Mouse (Mus musculus): ENCODE data around the gene Abcg3. TPM values are rescaled to one million over a fixed set of nuclear protein-coding genes. Genes with fewer than 3 reads are reported as not detected.

Gene Abcg3
- polyA plus RNA-seq (2015; fragmentation: Nextera tagmentation; extraction: Ambion mirVana): 1.7 and 3.9 TPM in 2 replicates

DNA sequence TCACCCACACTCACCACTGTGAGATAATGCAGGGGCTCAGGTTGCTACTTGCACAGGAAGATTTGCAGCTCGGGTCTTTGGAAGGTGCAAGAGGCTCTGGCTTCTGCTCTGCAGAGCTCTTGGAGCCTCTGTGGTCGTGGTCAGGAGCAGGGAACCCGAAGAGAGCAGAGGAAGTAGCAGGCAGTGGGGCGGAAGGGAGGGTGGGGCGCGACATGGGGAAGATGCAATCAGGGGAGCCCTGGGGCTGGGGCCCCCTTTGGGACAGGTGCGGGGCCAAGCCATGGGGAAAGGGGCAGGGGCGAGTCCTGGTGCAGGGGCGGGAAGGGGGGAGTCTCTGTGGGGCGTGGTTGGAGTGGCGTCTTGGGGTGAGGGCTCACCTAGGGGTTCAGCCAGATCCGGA lies at the start of gene Abcg3:
Gene Abcg3, minus strand, starts transcription at position 184 of the 400 bp plus-strand sequence.
- peak; percentile 53; the same call in 1 of the 2 replicates for ATAC-seq (replicated peaks; ENCODE audit: extremely low read depth, insufficient read depth, low FRiP score)
- no peaks in the 10 kb centered on the region for H3K9me3 ChIP-seq (replicated peaks; ENCODE audit: control insufficient read depth, low read length)
- H3K4me1 ChIP-seq (ENCODE audit: control insufficient read depth, insufficient read depth, low read length): no peaks in the 10 kb centered on the region
- H3K4me2 ChIP-seq (ENCODE audit: low read depth, low read length): peak within 1 kb of the TSS; percentile 59
- H3K27me3 ChIP-seq (ENCODE audit: control insufficient read depth, insufficient read depth, low read length): no peaks in the 10 kb centered on the region
- peak within 1 kb of the TSS; percentile 13; the same call in 1 of the 2 replicates for H3K27ac ChIP-seq (ENCODE audit: low read length)
- peak within 1 kb of the TSS; percentile 47 for H3K9ac ChIP-seq (ENCODE audit: low read length)
- H3K36me3 ChIP-seq (ENCODE audit: control insufficient read depth, insufficient read depth): no peaks in the 10 kb centered on the region
- WGBS: 18% methylated on average over 12 of the region's 12 CpGs
- peak within 1 kb of the TSS; percentile 37 for H3K4me3 ChIP-seq (ENCODE audit: low read length)

DNA sequence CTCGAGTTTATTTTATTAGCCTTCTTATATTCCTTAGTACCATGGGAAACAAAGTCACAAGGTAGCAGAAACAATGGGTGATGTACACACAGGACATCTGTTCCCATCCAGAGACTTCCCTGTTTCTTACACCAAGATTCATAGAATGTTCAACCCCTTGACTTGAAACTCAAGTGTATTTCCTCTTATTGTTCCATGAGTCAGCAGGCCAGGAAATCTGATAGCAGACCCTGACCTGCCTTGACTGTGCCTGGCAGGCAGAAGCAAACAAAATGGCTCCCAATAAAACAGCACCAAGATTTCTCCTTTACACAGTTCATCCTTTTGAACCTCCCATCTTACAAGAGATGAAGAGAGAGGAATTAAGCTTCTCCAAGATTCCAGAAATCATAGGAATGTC lies 30.0 kb upstream of the Abcg3 start:
- WGBS: 66% methylated on average over 1 of the region's 1 CpGs
- H3K4me3 ChIP-seq (ENCODE audit: low read length): no peak overlapping the region
- no peak overlapping the region for H3K4me2 ChIP-seq (ENCODE audit: low read depth, low read length)
- H3K9me3 ChIP-seq (replicated peaks; ENCODE audit: control insufficient read depth, low read length): peaks cover 5% of the 10 kb centered on the region; the same call in 1 of the 2 replicates
- H3K9ac ChIP-seq (ENCODE audit: low read length): no peak overlapping the region
- no peak overlapping the region for H3K27ac ChIP-seq (ENCODE audit: low read length)
- H3K27me3 ChIP-seq (ENCODE audit: control insufficient read depth, insufficient read depth, low read length): no peaks in the 10 kb centered on the region
- H3K4me1 ChIP-seq (ENCODE audit: control insufficient read depth, insufficient read depth, low read length): no peaks in the 10 kb centered on the region
- no peak for ATAC-seq (replicated peaks; ENCODE audit: extremely low read depth, insufficient read depth, low FRiP score)
- H3K36me3 ChIP-seq (ENCODE audit: control insufficient read depth, insufficient read depth): no peaks in the 10 kb centered on the region

DNA sequence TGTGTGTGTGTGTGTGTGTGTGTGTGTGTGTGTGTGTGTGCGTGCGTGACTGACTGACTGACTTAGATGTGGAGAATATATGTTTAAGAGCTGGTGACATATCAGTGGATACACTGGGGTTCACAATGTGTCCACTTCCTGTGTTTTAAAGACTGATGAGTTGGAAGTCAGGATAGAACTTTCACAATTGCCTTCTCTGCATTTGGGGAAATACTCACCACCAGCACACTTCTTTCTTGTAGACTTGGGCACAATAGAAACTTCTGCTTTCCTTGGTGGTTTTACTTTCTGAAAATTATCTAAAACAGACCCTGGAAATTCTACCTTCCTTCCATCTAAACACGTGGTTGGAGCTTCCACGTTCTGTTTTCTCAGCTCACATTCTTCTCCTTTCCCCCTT lies 29.1 kb upstream of the Abcg3 start:
- Histone ChIP-seq H3K4me2 (ENCODE audit: low read depth, low read length) (no peak overlapping the region), H3K9ac (ENCODE audit: low read length) (no peak overlapping the region), H3K9me3 (replicated peaks; ENCODE audit: control insufficient read depth, low read length) (peaks cover 5% of the 10 kb centered on the region; the same call in 1 of the 2 replicates), H3K27me3 (ENCODE audit: control insufficient read depth, insufficient read depth, low read length) (no peaks in the 10 kb centered on the region), H3K36me3 (ENCODE audit: control insufficient read depth, insufficient read depth) (no peaks in the 10 kb centered on the region), H3K27ac (ENCODE audit: low read length) (no peak overlapping the region), H3K4me1 (ENCODE audit: control insufficient read depth, insufficient read depth, low read length) (no peaks in the 10 kb centered on the region), H3K4me3 (ENCODE audit: low read length) (no peak overlapping the region)
- WGBS: 74% methylated on average over 4 of the region's 4 CpGs
- ATAC-seq (replicated peaks; ENCODE audit: extremely low read depth, insufficient read depth, low FRiP score): no peak

DNA sequence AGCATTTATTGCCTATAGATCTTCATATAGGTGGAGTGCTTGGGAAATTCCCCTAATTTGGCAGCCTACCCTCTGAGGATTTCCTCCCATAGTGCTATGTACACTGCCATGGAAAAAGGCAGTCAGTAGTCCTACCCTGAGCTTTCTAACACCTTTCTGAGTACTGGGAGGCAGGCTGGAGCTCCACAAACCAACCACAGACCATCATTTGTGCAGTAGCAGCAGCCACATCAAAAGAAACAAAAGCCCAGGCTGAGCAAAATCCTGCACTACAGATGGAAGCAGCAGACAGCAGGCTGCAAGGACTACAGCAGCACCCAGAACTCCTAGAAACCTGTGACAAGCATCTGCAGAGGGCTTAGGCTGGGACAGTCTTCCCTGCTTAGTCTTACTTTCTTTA lies 27.9 kb upstream of the Abcg3 start:
- ATAC-seq (replicated peaks; ENCODE audit: extremely low read depth, insufficient read depth, low FRiP score): no peak; the same call in 1 of the 2 replicates
- Histone ChIP-seq H3K27me3 (ENCODE audit: control insufficient read depth, insufficient read depth, low read length) (no peaks in the 10 kb centered on the region), H3K36me3 (ENCODE audit: control insufficient read depth, insufficient read depth) (no peaks in the 10 kb centered on the region), H3K27ac (ENCODE audit: low read length) (no peak overlapping the region), H3K9ac (ENCODE audit: low read length) (no peak overlapping the region), H3K4me3 (ENCODE audit: low read length) (no peak overlapping the region), H3K4me2 (ENCODE audit: low read depth, low read length) (no peak overlapping the region), H3K9me3 (replicated peaks; ENCODE audit: control insufficient read depth, low read length) (peaks cover 5% of the 10 kb centered on the region; the same call in 1 of the 2 replicates), H3K4me1 (ENCODE audit: control insufficient read depth, insufficient read depth, low read length) (no peaks in the 10 kb centered on the region)

DNA sequence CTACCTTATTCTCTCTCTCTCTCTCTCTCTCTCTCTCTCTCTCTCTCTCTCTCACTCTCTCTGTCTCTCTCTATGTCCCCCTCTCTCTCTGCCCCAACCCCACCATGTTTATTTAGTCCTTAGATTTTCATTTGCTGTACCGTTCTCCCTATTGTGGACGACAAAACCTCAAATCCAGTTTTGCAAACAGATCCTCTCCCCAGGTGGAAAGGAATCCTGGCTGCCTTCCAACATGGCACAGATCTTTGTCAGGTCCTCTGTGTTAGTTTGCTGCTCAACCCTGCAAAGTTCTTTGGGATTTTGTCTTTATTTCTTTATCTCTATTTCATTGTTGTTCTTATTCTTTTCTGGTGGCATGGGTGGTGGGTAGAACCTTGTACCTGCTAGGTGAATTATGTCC lies 6.9 kb upstream of the Abcg3 start:
- ATAC-seq (replicated peaks; ENCODE audit: extremely low read depth, insufficient read depth, low FRiP score): no peak

DNA sequence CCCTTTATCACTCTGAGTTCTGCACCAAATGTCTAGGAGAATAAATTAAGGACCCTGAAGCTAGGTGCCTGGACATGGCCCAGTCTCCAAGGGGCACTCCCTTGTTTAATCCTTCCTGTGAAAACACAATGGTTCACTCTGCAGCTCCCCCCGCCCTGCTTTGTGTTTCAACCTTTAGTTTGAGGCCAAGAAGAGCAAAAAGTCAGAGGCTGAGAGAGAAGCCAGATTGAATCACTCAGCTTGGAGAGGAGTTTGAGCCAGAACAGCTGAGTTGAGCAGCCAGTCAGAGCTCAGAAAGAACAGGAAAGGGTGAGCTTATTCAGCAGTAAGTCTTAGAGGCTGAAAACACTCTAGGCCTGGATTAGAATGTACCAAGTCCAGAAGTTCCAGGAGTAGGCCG lies 5.5 kb upstream of the Abcg3 start:
- Histone ChIP-seq H3K4me1 (ENCODE audit: control insufficient read depth, insufficient read depth, low read length) (no peaks in the 10 kb centered on the region), H3K27me3 (ENCODE audit: control insufficient read depth, insufficient read depth, low read length) (no peaks in the 10 kb centered on the region), H3K4me2 (ENCODE audit: low read depth, low read length) (no peak overlapping the region), H3K36me3 (ENCODE audit: control insufficient read depth, insufficient read depth) (no peaks in the 10 kb centered on the region), H3K9me3 (replicated peaks; ENCODE audit: control insufficient read depth, low read length) (no peaks in the 10 kb centered on the region), H3K4me3 (ENCODE audit: low read length) (no peak overlapping the region), H3K27ac (ENCODE audit: low read length) (no peak overlapping the region), H3K9ac (ENCODE audit: low read length) (no peak overlapping the region)
- no peak for ATAC-seq (replicated peaks; ENCODE audit: extremely low read depth, insufficient read depth, low FRiP score)
- WGBS: 65% methylated on average over 2 of the region's 2 CpGs

More for the DNA sequence above, 6.9 kb upstream of the Abcg3 start:
- H3K36me3 ChIP-seq (ENCODE audit: control insufficient read depth, insufficient read depth): no peaks in the 10 kb centered on the region
- H3K4me1 ChIP-seq (ENCODE audit: control insufficient read depth, insufficient read depth, low read length): no peaks in the 10 kb centered on the region
- no peak overlapping the region for H3K27ac ChIP-seq (ENCODE audit: low read length)
- 84% methylated on average over 2 of the region's 2 CpGs for WGBS
- no peaks in the 10 kb centered on the region for H3K27me3 ChIP-seq (ENCODE audit: control insufficient read depth, insufficient read depth, low read length)
- no peak overlapping the region for H3K9ac ChIP-seq (ENCODE audit: low read length)
- H3K9me3 ChIP-seq (replicated peaks; ENCODE audit: control insufficient read depth, low read length): no peaks in the 10 kb centered on the region
- no peak overlapping the region for H3K4me3 ChIP-seq (ENCODE audit: low read length)
- no peak overlapping the region for H3K4me2 ChIP-seq (ENCODE audit: low read depth, low read length)

DNA sequence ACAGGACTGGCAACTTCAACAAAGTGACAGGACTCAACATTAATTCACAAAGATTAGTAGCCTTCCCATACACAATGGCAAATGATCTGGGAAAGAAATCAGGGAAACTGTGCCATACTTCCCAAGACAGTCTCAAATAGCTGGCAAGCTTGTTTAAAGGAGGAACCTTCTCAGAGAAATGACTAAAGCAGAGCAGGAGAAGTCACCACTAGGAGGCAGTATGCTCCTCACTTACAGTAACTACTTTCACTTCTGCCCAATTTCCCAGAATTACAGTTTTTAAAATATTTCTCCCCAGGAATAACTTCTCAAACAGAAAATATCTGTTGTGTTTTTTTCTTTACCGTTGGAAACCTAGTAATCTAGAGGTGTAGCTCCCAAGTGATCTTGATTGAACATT lies 4.2 kb upstream of the Abcg3 start:
- WGBS: 45% methylated on average over 1 of the region's 1 CpGs
- Histone ChIP-seq H3K4me1 (ENCODE audit: control insufficient read depth, insufficient read depth, low read length) (no peaks in the 10 kb centered on the region), H3K36me3 (ENCODE audit: control insufficient read depth, insufficient read depth) (no peaks in the 10 kb centered on the region), H3K4me2 (ENCODE audit: low read depth, low read length) (no peak overlapping the region), H3K27me3 (ENCODE audit: control insufficient read depth, insufficient read depth, low read length) (no peaks in the 10 kb centered on the region), H3K9me3 (replicated peaks; ENCODE audit: control insufficient read depth, low read length) (no peaks in the 10 kb centered on the region), H3K4me3 (ENCODE audit: low read length) (no peak overlapping the region), H3K9ac (ENCODE audit: low read length) (no peak overlapping the region), H3K27ac (ENCODE audit: low read length) (no peak overlapping the region)
- no peak for ATAC-seq (replicated peaks; ENCODE audit: extremely low read depth, insufficient read depth, low FRiP score)

DNA sequence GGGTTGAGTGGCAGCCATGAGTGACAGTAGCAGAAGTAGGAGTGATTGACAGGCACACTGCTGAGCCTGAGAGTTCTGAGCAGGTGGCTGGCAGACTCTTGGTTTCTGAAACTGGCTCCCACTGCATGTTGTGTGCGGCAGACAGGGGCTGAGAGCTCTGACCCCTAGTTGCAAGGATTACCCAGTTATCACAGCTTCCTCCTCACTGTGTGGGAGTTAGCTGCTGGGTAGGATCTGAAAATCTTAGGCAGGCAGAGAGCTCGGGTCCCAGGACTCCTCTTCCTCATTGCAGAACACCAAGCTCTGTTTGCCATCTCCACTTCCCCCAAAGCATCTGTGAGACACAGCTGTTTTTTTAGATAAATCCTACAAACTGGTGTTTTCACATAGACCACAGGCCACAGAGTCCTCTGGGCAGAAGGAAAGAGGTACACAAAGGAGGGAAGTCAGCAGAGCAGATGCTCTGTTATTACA lies 3.4 kb downstream of the Abcg3 start:
- no peaks in the 10 kb centered on the region for H3K4me1 ChIP-seq (ENCODE audit: control insufficient read depth, insufficient read depth, low read length)
- ATAC-seq (replicated peaks; ENCODE audit: extremely low read depth, insufficient read depth, low FRiP score): peak; percentile 23; the same call in 1 of the 2 replicates
- H3K36me3 ChIP-seq (ENCODE audit: control insufficient read depth, insufficient read depth): no peaks in the 10 kb centered on the region
- H3K9ac ChIP-seq (ENCODE audit: low read length): no peak overlapping the region
- no peaks in the 10 kb centered on the region for H3K27me3 ChIP-seq (ENCODE audit: control insufficient read depth, insufficient read depth, low read length)
- WGBS: 34% methylated on average over 2 of the region's 2 CpGs
- no peak overlapping the region for H3K27ac ChIP-seq (ENCODE audit: low read length)
- H3K4me2 ChIP-seq (ENCODE audit: low read depth, low read length): no peak overlapping the region
- H3K9me3 ChIP-seq (replicated peaks; ENCODE audit: control insufficient read depth, low read length): no peaks in the 10 kb centered on the region
- no peak overlapping the region for H3K4me3 ChIP-seq (ENCODE audit: low read length)

DNA sequence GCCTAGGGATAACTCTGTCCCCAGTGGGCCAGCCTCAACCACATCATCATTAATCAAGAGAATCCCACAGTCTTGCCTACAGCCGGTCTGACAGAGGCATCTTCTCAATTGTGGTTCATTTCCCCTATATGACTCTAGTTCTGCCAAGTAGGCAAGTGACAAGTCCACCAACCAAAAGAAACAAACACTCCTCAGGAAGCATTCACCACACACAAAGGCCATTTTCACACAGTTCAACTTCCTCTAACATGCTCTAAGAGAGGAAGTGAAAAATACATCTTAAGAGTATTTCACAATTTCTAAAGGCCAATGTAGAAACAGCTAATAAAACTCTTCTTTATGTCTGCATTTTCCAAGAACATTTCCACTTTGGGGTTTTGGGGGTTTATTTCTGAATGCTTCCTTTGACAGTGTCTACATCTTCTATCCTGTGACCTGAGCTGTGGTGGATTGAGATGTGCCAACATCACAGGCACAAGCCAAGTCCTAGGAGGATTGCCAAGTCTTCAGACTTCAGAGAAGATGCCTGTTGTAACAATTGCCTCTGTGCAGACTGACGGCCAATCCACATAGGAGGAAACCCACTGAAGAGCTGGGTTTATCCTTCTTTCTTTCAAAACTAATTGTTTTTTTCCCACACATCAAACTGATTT lies 24.3 kb downstream of the Abcg3 start:
- Histone ChIP-seq H3K27me3 (ENCODE audit: control insufficient read depth, insufficient read depth, low read length) (no peaks in the 10 kb centered on the region), H3K9me3 (replicated peaks; ENCODE audit: control insufficient read depth, low read length) (no peaks in the 10 kb centered on the region; the same call in 1 of the 2 replicates), H3K27ac (ENCODE audit: low read length) (no peak overlapping the region), H3K4me3 (ENCODE audit: low read length) (no peak overlapping the region), H3K4me2 (ENCODE audit: low read depth, low read length) (no peak overlapping the region), H3K36me3 (ENCODE audit: control insufficient read depth, insufficient read depth) (no peaks in the 10 kb centered on the region), H3K4me1 (ENCODE audit: control insufficient read depth, insufficient read depth, low read length) (no peaks in the 10 kb centered on the region), H3K9ac (ENCODE audit: low read length) (no peak overlapping the region)
- no peak for ATAC-seq (replicated peaks; ENCODE audit: extremely low read depth, insufficient read depth, low FRiP score)
- WGBS: 58% methylated on average over 2 of the region's 2 CpGs

Data from heart, embryonic 16.5 days (tissue).